Mouse (Mus musculus): ENCODE data around the gene Ap4b1.
A peak's percentile ranks its signal among the peaks of the same experiment; 100 is the strongest.

- no peak for TF ChIP-seq CTCF (IDR thresholded peaks at IDR 0.05; ENCODE audit: low read depth)
- peak; percentile 100 for TF ChIP-seq EP300 (IDR thresholded peaks at IDR 0.05; ENCODE audit: low read depth)
These were observed 9.8 kb upstream of the Ap4b1 start for GRCm38 (mm10) chr3:103799507-103799906.

Measured in liver, postnatal 0 days (tissue).